ENCODE assay signal across 28 mouse cellular contexts in the genomic region with DNA sequence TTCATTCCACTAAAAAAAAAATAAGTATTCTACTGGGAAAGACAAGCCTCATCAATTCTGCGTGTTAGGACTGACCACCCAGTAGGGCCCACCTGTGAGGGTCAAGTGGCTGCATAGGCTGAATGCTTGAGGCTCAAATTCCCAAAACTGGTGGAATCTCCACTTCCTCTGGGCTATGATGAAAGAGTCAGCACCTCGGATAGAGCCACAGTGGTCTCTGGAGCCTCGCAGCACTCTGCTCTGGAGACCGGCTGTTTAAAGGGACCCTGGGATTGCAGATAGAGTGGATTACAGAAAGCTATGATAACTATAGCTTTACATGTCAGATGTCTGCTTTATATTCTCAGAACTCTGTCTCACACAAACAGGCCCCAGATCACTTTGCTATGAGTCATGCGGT.
DNase-seq lines count a peak whose midpoint lies in the region; ATAC-seq and TF ChIP-seq lines count a peak whose summit lies in the region.
"Had no signal": no experiment of that assay in that cellular context is flagged by ENCODE, and none has a peak within 500 bp of the region (broad histone marks: within the 10 kb centered on the region; RNA-seq: fewer than 3 reads in every experiment).

No protein-coding gene starts in this region.

- WGBS in lung, embryonic 14.5 days, result 20% methylated on average over 5 of the region's 5 CpGs
- WGBS in lung, adult 2 months, result 23% methylated on average over 5 of the region's 5 CpGs
- 20% methylated on average over 5 of the region's 5 CpGs for WGBS in embryonic facial prominence, embryonic 14.5 days
- WGBS in forebrain, embryonic 16.5 days, result 46% methylated on average over 5 of the region's 5 CpGs
- WGBS in forebrain, embryonic 12.5 days, result 43% methylated on average over 5 of the region's 5 CpGs

- H3K4me2 ChIP-seq in lung, embryonic 14.5 days, result no peak overlapping the region
- no peak overlapping the region for H3K4me2 ChIP-seq in embryonic facial prominence, embryonic 14.5 days (ENCODE audit: low read depth, low read length)
- no peak overlapping the region for H3K4me2 ChIP-seq in forebrain, embryonic 16.5 days (ENCODE audit: low read length)
- H3K4me2 ChIP-seq in forebrain, embryonic 12.5 days, result no peak overlapping the region
- H3K4me2 ChIP-seq: embryonic facial prominence, embryonic 12.5 days; intestine, embryonic 15.5 days; limb, embryonic 12.5 days; liver, embryonic 15.5 days; midbrain, embryonic 11.5 days had no signal

- no peak for TF ChIP-seq CTCF in lung, embryonic 14.5 days (IDR thresholded peaks at IDR 0.05; ENCODE audit: low read depth)
- no peak for TF ChIP-seq CTCF in lung, adult 2 months (IDR thresholded peaks at IDR 0.05; ENCODE audit: insufficient read depth, low read length)

- no peaks in the 10 kb centered on the region for H3K36me3 ChIP-seq in lung, embryonic 14.5 days (ENCODE audit: insufficient read depth)
- no peaks in the 10 kb centered on the region for H3K36me3 ChIP-seq in embryonic facial prominence, embryonic 14.5 days (ENCODE audit: control insufficient read depth, insufficient read depth, low read length)
- H3K36me3 ChIP-seq in forebrain, embryonic 16.5 days (ENCODE audit: control insufficient read depth, insufficient read depth), result no peaks in the 10 kb centered on the region
- H3K36me3 ChIP-seq in forebrain, embryonic 12.5 days (replicated peaks), result no peaks in the 10 kb centered on the region
- H3K36me3 ChIP-seq: embryonic facial prominence, embryonic 12.5 days; intestine, embryonic 15.5 days; limb, embryonic 12.5 days; liver, embryonic 15.5 days had no signal

- TF ChIP-seq POLR2A in lung, adult 2 months (IDR thresholded peaks at IDR 0.05; ENCODE audit: borderline replicate concordance, extremely low read depth, low read depth, low read length), result no peak

- no peak for ATAC-seq in lung, embryonic 14.5 days (ENCODE audit: insufficient read depth)
- ATAC-seq in embryonic facial prominence, embryonic 14.5 days (ENCODE audit: low read depth), result no peak
- no peak for ATAC-seq in forebrain, embryonic 16.5 days
- no peak for ATAC-seq in forebrain, embryonic 12.5 days (ENCODE audit: low FRiP score)
- ATAC-seq: forebrain, postnatal 0 days; hindbrain, embryonic 16.5 days; intestine, embryonic 15.5 days; midbrain, embryonic 16.5 days had no signal

- H3K27me3 ChIP-seq in lung, embryonic 14.5 days (ENCODE audit: insufficient read depth, low read length), result no peaks in the 10 kb centered on the region
- no peaks in the 10 kb centered on the region for H3K27me3 ChIP-seq in embryonic facial prominence, embryonic 14.5 days (replicated peaks; ENCODE audit: control insufficient read depth, insufficient read depth, low read length)
- H3K27me3 ChIP-seq in forebrain, embryonic 16.5 days (replicated peaks; ENCODE audit: control insufficient read depth, insufficient read depth, low read length), result no peaks in the 10 kb centered on the region
- H3K27me3 ChIP-seq in forebrain, embryonic 12.5 days, result peaks cover 14% of the 10 kb centered on the region; the same call in 1 of the 2 replicates
- H3K27me3 ChIP-seq: embryonic facial prominence, embryonic 12.5 days; intestine, embryonic 15.5 days; limb, embryonic 12.5 days; liver, embryonic 15.5 days had no signal

- no peak overlapping the region for H3K4me3 ChIP-seq in lung, embryonic 14.5 days (ENCODE audit: low read depth, low read length)
- H3K4me3 ChIP-seq in lung, adult 2 months (replicated peaks; ENCODE audit: extremely low read depth, low read depth, low read length), result no peak overlapping the region
- no peak overlapping the region for H3K4me3 ChIP-seq in embryonic facial prominence, embryonic 14.5 days (ENCODE audit: low read depth, low read length)
- H3K4me3 ChIP-seq in forebrain, embryonic 16.5 days (replicated peaks; ENCODE audit: low read length), result no peak overlapping the region
- no peak overlapping the region for H3K4me3 ChIP-seq in forebrain, embryonic 12.5 days (replicated peaks)
- H3K4me3 ChIP-seq: embryonic facial prominence, embryonic 12.5 days; forebrain, embryonic 10.5 days; intestine, embryonic 15.5 days; limb, embryonic 12.5 days; liver, embryonic 15.5 days had no signal

- DNase-seq in lung, embryonic 14.5 days, result peak; percentile 50
- DNase-seq in lung, adult 2 months, result no peak
- peak; percentile 39 for DNase-seq in embryo, embryonic 10.5 days (ENCODE audit: low spot score)
- peak; percentile 16 for DNase-seq in embryonic facial prominence, embryonic 14.5 days (ENCODE audit: low spot score)
- no peak for DNase-seq in cerebellum, adult 9-10 months
- DNase-seq: adrenal gland, postnatal 36 days; B cell, adult 2 months; cerebellum, adult 18-20 months; cerebellum, postnatal 36 days; forebrain, postnatal 0 days; gastrocnemius, postnatal 10 days; heart, postnatal 14 days; kidney, adult 8-10 months; kidney, postnatal 25 days; layer of hippocampus, postnatal 36 days; lung, postnatal 36 days; right cerebral cortex, postnatal 25 days; thymus, postnatal 25 days had no signal

- no peak overlapping the region for H3K9ac ChIP-seq in lung, embryonic 14.5 days
- no peak overlapping the region for H3K9ac ChIP-seq in embryonic facial prominence, embryonic 14.5 days (ENCODE audit: low read depth, low read length)
- H3K9ac ChIP-seq in forebrain, embryonic 16.5 days (replicated peaks; ENCODE audit: low read depth, low read length), result no peak overlapping the region
- no peak overlapping the region for H3K9ac ChIP-seq in forebrain, embryonic 12.5 days
- H3K9ac ChIP-seq: embryonic facial prominence, embryonic 12.5 days; forebrain, postnatal 0 days; intestine, embryonic 15.5 days; limb, embryonic 12.5 days; liver, embryonic 15.5 days had no signal

- no peak overlapping the region for H3K27ac ChIP-seq in lung, embryonic 14.5 days (ENCODE audit: low read depth)
- H3K27ac ChIP-seq in embryonic facial prominence, embryonic 14.5 days (replicated peaks; ENCODE audit: low read depth, low read length), result no peak overlapping the region
- no peak overlapping the region for H3K27ac ChIP-seq in forebrain, embryonic 16.5 days (ENCODE audit: low read length)
- no peak overlapping the region for H3K27ac ChIP-seq in forebrain, embryonic 12.5 days
- H3K27ac ChIP-seq: embryonic facial prominence, embryonic 12.5 days; forebrain, embryonic 10.5 days; intestine, embryonic 15.5 days; limb, embryonic 12.5 days; liver, embryonic 15.5 days had no signal

- H3K4me1 ChIP-seq in lung, embryonic 14.5 days (ENCODE audit: insufficient read depth), result no peaks in the 10 kb centered on the region
- no peaks in the 10 kb centered on the region for H3K4me1 ChIP-seq in lung, adult 2 months (ENCODE audit: control insufficient read depth, insufficient read depth, low read length)
- H3K4me1 ChIP-seq in embryonic facial prominence, embryonic 14.5 days (ENCODE audit: control insufficient read depth, insufficient read depth, low read length), result no peaks in the 10 kb centered on the region
- H3K4me1 ChIP-seq in forebrain, embryonic 16.5 days (replicated peaks; ENCODE audit: control insufficient read depth, insufficient read depth, low read length), result peaks cover 12% of the 10 kb centered on the region
- peaks cover 10% of the 10 kb centered on the region for H3K4me1 ChIP-seq in forebrain, embryonic 12.5 days
- H3K4me1 ChIP-seq: embryonic facial prominence, embryonic 12.5 days; intestine, embryonic 15.5 days; limb, embryonic 12.5 days; liver, embryonic 15.5 days had no signal

- no peaks in the 10 kb centered on the region for H3K9me3 ChIP-seq in lung, embryonic 14.5 days (ENCODE audit: low read depth, low read length)
- H3K9me3 ChIP-seq in embryonic facial prominence, embryonic 14.5 days (ENCODE audit: control insufficient read depth, low read length), result no peaks in the 10 kb centered on the region
- H3K9me3 ChIP-seq in forebrain, embryonic 16.5 days (ENCODE audit: control insufficient read depth, low read length), result no peaks in the 10 kb centered on the region
- no peaks in the 10 kb centered on the region for H3K9me3 ChIP-seq in forebrain, embryonic 12.5 days
- H3K9me3 ChIP-seq: embryonic facial prominence, embryonic 12.5 days; forebrain, embryonic 10.5 days; intestine, embryonic 15.5 days; limb, embryonic 12.5 days; liver, embryonic 15.5 days had no signal

Comparison
In these comparisons a context has a peak if more than half of its experiments do, and no peak if none do; other contexts are left out.
1. DNase-seq: peak in lung, embryonic 14.5 days (single experiment), embryo, embryonic 10.5 days (single experiment) and embryonic facial prominence, embryonic 14.5 days (single experiment); none in lung, adult 2 months (single experiment) and cerebellum, adult 9-10 months (single experiment).